Comparison of ENCODE assay signal across 17 mouse cellular contexts in genomic region chr12:102287904-102288602, GRCm38 (mm10). TPM values are rescaled to one million over a fixed set of nuclear protein-coding genes. Genes with fewer than 3 reads are reported as not detected.
DNase-seq lines count a peak whose midpoint lies in the region; ATAC-seq and TF ChIP-seq lines count a peak whose summit lies in the region.
"Had no signal": no experiment of that assay in that cellular context is flagged by ENCODE, and none has a peak within 500 bp of the region (broad histone marks: within the 10 kb centered on the region; RNA-seq: fewer than 3 reads in every experiment).

No protein-coding gene starts in this region.

- peak overlapping the region; percentile 92 for H3K27ac ChIP-seq in gastrocnemius, adult 2 months
- H3K27ac ChIP-seq in hindbrain, embryonic 10.5 days = peak overlapping the region; percentile 50; the same call in 1 of the 2 replicates
- H3K27ac ChIP-seq in hindbrain, postnatal 0 days = no peak overlapping the region
- peak overlapping the region; percentile 22; the same call in 1 of the 2 replicates for H3K27ac ChIP-seq in stomach, embryonic 16.5 days (ENCODE audit: low read length)
- H3K27ac ChIP-seq: hindbrain, embryonic 15.5 days; limb, embryonic 13.5 days; midbrain, embryonic 13.5 days had no signal

- 79% methylated on average over 6 of the region's 6 CpGs for WGBS in hindbrain, embryonic 10.5 days
- WGBS in hindbrain, postnatal 0 days = 66% methylated on average over 6 of the region's 6 CpGs
- 45% methylated on average over 6 of the region's 6 CpGs for WGBS in stomach, embryonic 16.5 days

- H3K4me3 ChIP-seq in gastrocnemius, adult 2 months = peak overlapping the region; percentile 75
- no peak overlapping the region for H3K4me3 ChIP-seq in hindbrain, embryonic 10.5 days
- H3K4me3 ChIP-seq in hindbrain, postnatal 0 days (ENCODE audit: low read length) = no peak overlapping the region
- H3K4me3 ChIP-seq in megakaryocyte, embryonic 14.5 days (replicated peaks) = peak overlapping the region; percentile 86
- no peak overlapping the region for H3K4me3 ChIP-seq in stomach, embryonic 16.5 days (replicated peaks; ENCODE audit: low read length)
- H3K4me3 ChIP-seq: hindbrain, embryonic 15.5 days; limb, embryonic 13.5 days; midbrain, embryonic 13.5 days had no signal

- no peaks in the 10 kb centered on the region for H3K9me3 ChIP-seq in hindbrain, embryonic 10.5 days
- no peaks in the 10 kb centered on the region for H3K9me3 ChIP-seq in hindbrain, postnatal 0 days (ENCODE audit: low read length)
- no peaks in the 10 kb centered on the region for H3K9me3 ChIP-seq in megakaryocyte, embryonic 14.5 days
- H3K9me3 ChIP-seq in stomach, embryonic 16.5 days (replicated peaks; ENCODE audit: control insufficient read depth, low read length) = no peaks in the 10 kb centered on the region
- H3K9me3 ChIP-seq: hindbrain, embryonic 15.5 days; limb, embryonic 13.5 days; midbrain, embryonic 13.5 days had no signal

- no peaks in the 10 kb centered on the region for H3K36me3 ChIP-seq in hindbrain, embryonic 10.5 days
- H3K36me3 ChIP-seq in hindbrain, postnatal 0 days (ENCODE audit: insufficient read depth, low read length) = no peaks in the 10 kb centered on the region
- H3K36me3 ChIP-seq in megakaryocyte, embryonic 14.5 days (replicated peaks; ENCODE audit: low read length) = peaks cover 82% of the 10 kb centered on the region
- H3K36me3 ChIP-seq in stomach, embryonic 16.5 days (ENCODE audit: control insufficient read depth, insufficient read depth, low read length) = no peaks in the 10 kb centered on the region
- H3K36me3 ChIP-seq: hindbrain, embryonic 15.5 days; midbrain, embryonic 13.5 days had no signal

- H3K4me2 ChIP-seq in hindbrain, postnatal 0 days (ENCODE audit: low read depth, low read length) = no peak overlapping the region
- no peak overlapping the region for H3K4me2 ChIP-seq in stomach, embryonic 16.5 days (ENCODE audit: low read depth, low read length)
- H3K4me2 ChIP-seq: hindbrain, embryonic 15.5 days; limb, embryonic 13.5 days; midbrain, embryonic 13.5 days had no signal

- H3K4me1 ChIP-seq in hindbrain, embryonic 10.5 days (replicated peaks) = peaks cover 57% of the 10 kb centered on the region
- H3K4me1 ChIP-seq in hindbrain, postnatal 0 days (ENCODE audit: insufficient read depth, low read length) = peaks cover 26% of the 10 kb centered on the region; the same call in 1 of the 2 replicates
- peaks cover 96% of the 10 kb centered on the region for H3K4me1 ChIP-seq in megakaryocyte, embryonic 14.5 days
- H3K4me1 ChIP-seq in stomach, embryonic 16.5 days (ENCODE audit: control insufficient read depth, insufficient read depth, low read length) = peaks cover 66% of the 10 kb centered on the region

- H3K9ac ChIP-seq in hindbrain, postnatal 0 days (replicated peaks; ENCODE audit: low read length) = no peak overlapping the region
- no peak overlapping the region for H3K9ac ChIP-seq in stomach, embryonic 16.5 days (ENCODE audit: low read length)
- H3K9ac ChIP-seq: hindbrain, embryonic 15.5 days; limb, embryonic 13.5 days; midbrain, embryonic 13.5 days had no signal

- intact Hi-C loops in gastrocnemius, adult 2 months (cut with DNase I) = no loop called here

- H3K27me3 ChIP-seq in hindbrain, embryonic 10.5 days (ENCODE audit: insufficient read depth, poor library complexity, severe bottlenecking) = peaks cover 32% of the 10 kb centered on the region
- H3K27me3 ChIP-seq in hindbrain, postnatal 0 days (ENCODE audit: insufficient read depth, low read length) = no peaks in the 10 kb centered on the region
- H3K27me3 ChIP-seq in megakaryocyte, embryonic 14.5 days (replicated peaks) = no peaks in the 10 kb centered on the region
- H3K27me3 ChIP-seq in stomach, embryonic 16.5 days (ENCODE audit: control insufficient read depth, insufficient read depth, low read length) = no peaks in the 10 kb centered on the region
- H3K27me3 ChIP-seq: CH12.LX; hindbrain, embryonic 15.5 days had no signal

- no peak for DNase-seq in gastrocnemius, adult 2 months
- no peak for DNase-seq in gastrocnemius, postnatal 25 days
- no peak for DNase-seq in hindbrain, embryonic 10.5 days (ENCODE audit: low spot score)
- DNase-seq in hindbrain, postnatal 0 days (ENCODE audit: low spot score) = no peak
- DNase-seq in cerebellum, postnatal 14 days = no peak
- DNase-seq: adrenal gland, postnatal 14 days; cerebellum, postnatal 25 days; gastrocnemius, postnatal 10 days; lung, postnatal 10 days had no signal

- no peak for ATAC-seq in hindbrain, postnatal 0 days
- ATAC-seq in megakaryocyte, adult 5-6 weeks (ENCODE audit: poor library complexity, severe bottlenecking) = no peak
- ATAC-seq in stomach, embryonic 16.5 days (ENCODE audit: insufficient read depth, low FRiP score) = no peak
- ATAC-seq: forebrain, embryonic 16.5 days; midbrain, embryonic 13.5 days had no signal

- TF ChIP-seq CTCF in gastrocnemius, adult 2 months (IDR thresholded peaks at IDR 0.05) = no peak
- no peak for TF ChIP-seq CTCF in hindbrain, postnatal 0 days (IDR thresholded peaks at IDR 0.05; ENCODE audit: low read depth)

RNA-seq across cellular contexts. Expression of gene Rin3, which starts 5.2 kb away (rescaled TPM):
- total RNA-seq in gastrocnemius, adult 2 months (2021) = 10 to 100 TPM in 1 of 2 experiments, 1 to 10 TPM in 1; 6.4 to 14.3 TPM
- total RNA-seq in gastrocnemius, postnatal 25 days (2021) = 1 to 10 TPM; 6.0 to 8.1 TPM
- polyA plus RNA-seq in hindbrain, embryonic 10.5 days (2016; fragmentation: Nextera tagmentation; extraction: Ambion mirVana) = 5.1 TPM in 2 replicates
- 2.0 and 3.2 TPM in 2 replicates for total RNA-seq in hindbrain, postnatal 0 days (2014; rRNA removed)
- polyA plus RNA-seq in hindbrain, postnatal 0 days (2015; fragmentation: Nextera tagmentation; extraction: Ambion mirVana) = 1.7 and 1.8 TPM in 2 replicates
- polyA plus RNA-seq in megakaryocyte, embryonic 14.5 days (2012; ENCODE audit: insufficient read depth, low replicate concordance) = 117 and 151 TPM in 2 replicates
- 188 and 204 TPM in 2 replicates for total RNA-seq in megakaryocyte, adult 5-6 weeks (2015)
- total RNA-seq in megakaryocyte, adult 5-6 weeks (2017) = 121 and 157 TPM in 2 replicates
- 8.5 and 9.3 TPM in 2 replicates for polyA plus RNA-seq in stomach, embryonic 16.5 days (2015; fragmentation: Nextera tagmentation; extraction: Ambion mirVana)

Comparison
In these comparisons a context has a peak if more than half of its experiments do, and no peak if none do; other contexts are left out.
1. H3K4me3 ChIP-seq: peak in gastrocnemius, adult 2 months (single experiment) and megakaryocyte, embryonic 14.5 days (single experiment); none in hindbrain, embryonic 10.5 days (single experiment), hindbrain, postnatal 0 days (single experiment) and stomach, embryonic 16.5 days (single experiment).
2. RNA of gene Rin3, which starts 5.2 kb away (total RNA-seq): 121 to 204 TPM in megakaryocyte, adult 5-6 weeks; 6.4 to 14.3 TPM in gastrocnemius, adult 2 months, 6.0 to 8.1 TPM in gastrocnemius, postnatal 25 days and 2.0 to 3.2 TPM in hindbrain, postnatal 0 days; every median in the first group is over 4 times any median in the second.